Mouse (Mus musculus): ENCODE results near the gene Rbms3. TPM values are rescaled to one million over a fixed set of nuclear protein-coding genes. Genes with fewer than 3 reads are reported as not detected.
A peak's percentile ranks its signal among the peaks of the same experiment; 100 is the strongest.

Rbms3 gene
- polyA plus RNA-seq, 1 experiment from 2014 or later: 76.1 TPM

GRCm38 (mm10) chr9:117144057-117144723 is 485.5 kb downstream of the Rbms3 start:
- H3K27ac ChIP-seq (ENCODE audit: low read length): peak overlapping the region; percentile 80
- H3K36me3 ChIP-seq (ENCODE audit: control insufficient read depth, insufficient read depth, low read length): no peaks in the 10 kb centered on the region
- whole genome bisulfite sequencing: 40% methylated on average over 7 of the region's 7 CpGs
- H3K4me3 ChIP-seq (replicated peaks; ENCODE audit: low read length): no peak overlapping the region
- H3K9me3 ChIP-seq (replicated peaks; ENCODE audit: control insufficient read depth, low read length): no peaks in the 10 kb centered on the region
- no peak overlapping the region for H3K9ac ChIP-seq (ENCODE audit: low read length)
- peaks cover 23% of the 10 kb centered on the region for H3K4me1 ChIP-seq (ENCODE audit: control insufficient read depth, insufficient read depth, low read length)
- H3K27me3 ChIP-seq (ENCODE audit: control insufficient read depth, insufficient read depth, low read length): no peaks in the 10 kb centered on the region
- peak; percentile 71; the same call in 1 of the 2 replicates for ATAC-seq (ENCODE audit: insufficient read depth, low FRiP score)
- no peak overlapping the region for H3K4me2 ChIP-seq (ENCODE audit: low read depth, low read length)

DNA sequence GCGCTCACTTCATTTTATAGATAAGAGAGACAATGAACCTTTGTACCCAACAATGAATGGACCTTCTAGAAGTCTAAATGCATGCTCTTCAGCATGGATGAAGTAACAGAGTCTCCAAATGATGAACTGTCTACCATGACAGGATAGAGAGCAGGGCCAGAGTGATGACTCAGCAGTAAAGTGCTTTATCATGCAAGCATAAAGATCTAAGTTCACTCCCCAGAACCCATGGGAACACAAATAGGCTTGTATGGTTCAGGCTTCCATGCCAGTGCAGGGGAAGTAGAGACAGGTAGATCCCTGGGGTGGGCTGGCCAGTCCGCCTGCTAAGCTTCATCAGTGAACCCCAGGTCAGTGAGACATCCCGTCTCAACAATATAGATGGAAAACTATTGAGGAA is 489.7 kb downstream of the Rbms3 start:
- ATAC-seq (ENCODE audit: insufficient read depth, low FRiP score): no peak
- WGBS: 95% methylated on average over 3 of the region's 3 CpGs
- H3K27me3 ChIP-seq (ENCODE audit: control insufficient read depth, insufficient read depth, low read length): no peaks in the 10 kb centered on the region
- peaks cover 18% of the 10 kb centered on the region for H3K4me1 ChIP-seq (ENCODE audit: control insufficient read depth, insufficient read depth, low read length)
- no peak overlapping the region for H3K4me3 ChIP-seq (replicated peaks; ENCODE audit: low read length)
- H3K9ac ChIP-seq (ENCODE audit: low read length): no peak overlapping the region
- H3K9me3 ChIP-seq (replicated peaks; ENCODE audit: control insufficient read depth, low read length): no peaks in the 10 kb centered on the region
- no peak overlapping the region for H3K27ac ChIP-seq (ENCODE audit: low read length)
- H3K36me3 ChIP-seq (ENCODE audit: control insufficient read depth, insufficient read depth, low read length): no peaks in the 10 kb centered on the region
- no peak overlapping the region for H3K4me2 ChIP-seq (ENCODE audit: low read depth, low read length)

- no peak for ATAC-seq (ENCODE audit: insufficient read depth, low FRiP score)
- Histone ChIP-seq H3K4me2 (ENCODE audit: low read depth, low read length) (no peak overlapping the region), H3K36me3 (ENCODE audit: control insufficient read depth, insufficient read depth, low read length) (no peaks in the 10 kb centered on the region), H3K4me3 (replicated peaks; ENCODE audit: low read length) (no peak overlapping the region), H3K4me1 (ENCODE audit: control insufficient read depth, insufficient read depth, low read length) (peaks cover 6% of the 10 kb centered on the region), H3K9me3 (replicated peaks; ENCODE audit: control insufficient read depth, low read length) (no peaks in the 10 kb centered on the region), H3K9ac (ENCODE audit: low read length) (no peak overlapping the region), H3K27me3 (ENCODE audit: control insufficient read depth, insufficient read depth, low read length) (no peaks in the 10 kb centered on the region), H3K27ac (ENCODE audit: low read length) (no peak overlapping the region)
- 72% methylated on average over 5 of the region's 5 CpGs for WGBS
Measured at GRCm38 (mm10) chr9:117136410-117136809, 493.3 kb downstream of the Rbms3 start.

DNA sequence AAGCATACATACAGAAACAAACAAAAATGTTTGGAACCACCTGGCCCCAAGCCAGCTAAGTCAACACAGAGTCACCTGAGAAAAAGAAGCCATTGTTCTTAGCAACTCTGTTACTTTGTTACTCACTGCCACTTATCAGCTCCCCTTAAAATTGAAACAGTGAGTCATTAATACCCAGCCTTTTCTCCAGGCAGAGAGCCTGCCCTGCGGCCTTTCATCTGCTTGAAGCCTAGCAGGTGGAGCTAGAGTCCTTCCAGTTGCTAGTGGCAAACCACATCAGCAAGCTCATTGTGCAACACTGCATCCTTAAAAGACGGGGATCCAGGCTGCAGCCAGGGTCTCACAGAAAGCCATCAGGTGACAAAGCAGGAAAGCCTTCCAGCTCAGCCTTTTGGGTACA is 495.7 kb downstream of the Rbms3 start:
- H3K27me3 ChIP-seq (ENCODE audit: control insufficient read depth, insufficient read depth, low read length): no peaks in the 10 kb centered on the region
- H3K9ac ChIP-seq (ENCODE audit: low read length): no peak overlapping the region
- 42% methylated on average over 2 of the region's 2 CpGs for WGBS
- no peak overlapping the region for H3K4me3 ChIP-seq (replicated peaks; ENCODE audit: low read length)
- peak; percentile 93 for ATAC-seq (ENCODE audit: insufficient read depth, low FRiP score)
- peaks cover 13% of the 10 kb centered on the region for H3K4me1 ChIP-seq (ENCODE audit: control insufficient read depth, insufficient read depth, low read length)
- no peak overlapping the region for H3K27ac ChIP-seq (ENCODE audit: low read length)
- H3K36me3 ChIP-seq (ENCODE audit: control insufficient read depth, insufficient read depth, low read length): no peaks in the 10 kb centered on the region
- H3K9me3 ChIP-seq (replicated peaks; ENCODE audit: control insufficient read depth, low read length): no peaks in the 10 kb centered on the region
- H3K4me2 ChIP-seq (ENCODE audit: low read depth, low read length): no peak overlapping the region

DNA sequence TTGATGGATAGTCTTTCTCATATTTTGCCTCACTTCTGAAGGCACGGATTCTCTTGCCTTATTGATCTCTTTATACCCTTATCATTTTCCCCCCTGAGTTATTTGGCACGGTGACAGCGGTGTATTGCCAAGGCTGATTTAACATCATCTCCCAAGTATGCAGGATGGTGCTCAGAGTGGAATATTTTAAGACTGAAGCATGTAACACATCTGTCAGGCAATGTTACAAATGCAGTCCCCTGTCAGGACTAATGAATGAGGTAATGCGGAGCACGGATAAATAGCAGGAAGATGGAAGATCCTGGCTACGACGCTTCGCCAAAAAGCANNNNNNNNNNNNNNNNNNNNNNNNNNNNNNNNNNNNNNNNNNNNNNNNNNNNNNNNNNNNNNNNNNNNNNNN is 502.9 kb downstream of the Rbms3 start:
- H3K27me3 ChIP-seq (ENCODE audit: control insufficient read depth, insufficient read depth, low read length): no peaks in the 10 kb centered on the region
- no peak overlapping the region for H3K27ac ChIP-seq (ENCODE audit: low read length)
- no peak for ATAC-seq (ENCODE audit: insufficient read depth, low FRiP score)
- H3K4me1 ChIP-seq (ENCODE audit: control insufficient read depth, insufficient read depth, low read length): peaks cover 20% of the 10 kb centered on the region
- H3K4me2 ChIP-seq (ENCODE audit: low read depth, low read length): no peak overlapping the region
- WGBS: 39% methylated on average over 8 of the region's 8 CpGs
- no peaks in the 10 kb centered on the region for H3K36me3 ChIP-seq (ENCODE audit: control insufficient read depth, insufficient read depth, low read length)
- H3K4me3 ChIP-seq (replicated peaks; ENCODE audit: low read length): no peak overlapping the region
- H3K9me3 ChIP-seq (replicated peaks; ENCODE audit: control insufficient read depth, low read length): no peaks in the 10 kb centered on the region
- no peak overlapping the region for H3K9ac ChIP-seq (ENCODE audit: low read length)

GRCm38 (mm10) chr9:117125844-117126243 is 503.9 kb downstream of the Rbms3 start:
- no peak overlapping the region for H3K4me2 ChIP-seq (ENCODE audit: low read depth, low read length)
- 64% methylated on average over 6 of the region's 6 CpGs for WGBS
- H3K36me3 ChIP-seq (ENCODE audit: control insufficient read depth, insufficient read depth, low read length): no peaks in the 10 kb centered on the region
- ATAC-seq (ENCODE audit: insufficient read depth, low FRiP score): no peak
- H3K9ac ChIP-seq (ENCODE audit: low read length): no peak overlapping the region
- H3K27ac ChIP-seq (ENCODE audit: low read length): no peak overlapping the region
- H3K4me1 ChIP-seq (ENCODE audit: control insufficient read depth, insufficient read depth, low read length): peaks cover 20% of the 10 kb centered on the region
- no peaks in the 10 kb centered on the region for H3K27me3 ChIP-seq (ENCODE audit: control insufficient read depth, insufficient read depth, low read length)
- H3K4me3 ChIP-seq (replicated peaks; ENCODE audit: low read length): no peak overlapping the region
- H3K9me3 ChIP-seq (replicated peaks; ENCODE audit: control insufficient read depth, low read length): no peaks in the 10 kb centered on the region

- Histone ChIP-seq H3K27ac (ENCODE audit: low read length) (no peak overlapping the region), H3K4me2 (ENCODE audit: low read depth, low read length) (no peak overlapping the region), H3K36me3 (ENCODE audit: control insufficient read depth, insufficient read depth, low read length) (no peaks in the 10 kb centered on the region), H3K4me1 (ENCODE audit: control insufficient read depth, insufficient read depth, low read length) (peaks cover 5% of the 10 kb centered on the region), H3K4me3 (replicated peaks; ENCODE audit: low read length) (no peak overlapping the region), H3K27me3 (ENCODE audit: control insufficient read depth, insufficient read depth, low read length) (no peaks in the 10 kb centered on the region), H3K9me3 (replicated peaks; ENCODE audit: control insufficient read depth, low read length) (no peaks in the 10 kb centered on the region), H3K9ac (ENCODE audit: low read length) (no peak overlapping the region)
- 66% methylated on average over 6 of the region's 6 CpGs for WGBS
- no peak for ATAC-seq (ENCODE audit: insufficient read depth, low FRiP score)
Measured at GRCm38 (mm10) chr9:117121572-117121971, 508.1 kb downstream of the Rbms3 start.

DNA sequence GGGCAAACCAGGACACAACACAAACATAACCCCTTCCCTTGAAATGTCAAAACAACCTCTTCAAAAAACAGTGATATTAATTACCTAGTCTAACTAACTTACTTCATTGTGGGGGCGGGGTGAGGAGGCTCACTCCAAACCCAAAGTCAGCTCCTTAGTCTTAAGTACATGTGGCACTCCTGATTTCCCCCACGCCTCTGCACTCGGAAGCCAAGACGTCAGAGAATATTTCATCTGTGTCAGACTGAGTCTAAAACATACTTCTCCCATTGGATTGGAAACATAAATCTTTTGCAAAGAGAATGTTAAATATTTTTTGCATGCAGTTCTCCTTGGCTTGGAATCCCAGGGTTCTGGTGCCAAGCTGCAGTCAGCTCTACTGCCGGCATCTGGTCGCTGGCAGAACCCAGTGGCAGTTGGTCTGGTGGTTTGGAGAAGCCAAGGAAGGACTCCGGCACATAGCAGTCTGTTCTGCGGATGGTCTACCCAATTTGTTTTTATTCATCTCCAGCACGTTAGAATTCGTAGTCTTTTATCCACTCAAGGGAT is 512.5 kb downstream of the Rbms3 start:
- Histone ChIP-seq H3K4me3 (replicated peaks; ENCODE audit: low read length) (no peak overlapping the region), H3K27me3 (ENCODE audit: control insufficient read depth, insufficient read depth, low read length) (no peaks in the 10 kb centered on the region), H3K9me3 (replicated peaks; ENCODE audit: control insufficient read depth, low read length) (no peaks in the 10 kb centered on the region), H3K27ac (ENCODE audit: low read length) (no peak overlapping the region), H3K4me2 (ENCODE audit: low read depth, low read length) (no peak overlapping the region), H3K4me1 (ENCODE audit: control insufficient read depth, insufficient read depth, low read length) (peaks cover 10% of the 10 kb centered on the region; the same call in 1 of the 2 replicates), H3K36me3 (ENCODE audit: control insufficient read depth, insufficient read depth, low read length) (no peaks in the 10 kb centered on the region), H3K9ac (ENCODE audit: low read length) (no peak overlapping the region)
- no peak for ATAC-seq (ENCODE audit: insufficient read depth, low FRiP score)
- WGBS: 66% methylated on average over 10 of the region's 10 CpGs

- Histone ChIP-seq H3K9ac (ENCODE audit: low read length) (no peak overlapping the region), H3K27ac (ENCODE audit: low read length) (no peak overlapping the region), H3K36me3 (ENCODE audit: control insufficient read depth, insufficient read depth, low read length) (no peaks in the 10 kb centered on the region), H3K27me3 (ENCODE audit: control insufficient read depth, insufficient read depth, low read length) (no peaks in the 10 kb centered on the region), H3K9me3 (replicated peaks; ENCODE audit: control insufficient read depth, low read length) (no peaks in the 10 kb centered on the region), H3K4me3 (replicated peaks; ENCODE audit: low read length) (no peak overlapping the region), H3K4me1 (ENCODE audit: control insufficient read depth, insufficient read depth, low read length) (peaks cover 10% of the 10 kb centered on the region; the same call in 1 of the 2 replicates), H3K4me2 (ENCODE audit: low read depth, low read length) (no peak overlapping the region)
- ATAC-seq (ENCODE audit: insufficient read depth, low FRiP score): no peak
- 65% methylated on average over 2 of the region's 2 CpGs for WGBS
Measured at GRCm38 (mm10) chr9:117115609-117116008, 514.1 kb downstream of the Rbms3 start.

All from stomach, embryonic 16.5 days (tissue).